Mouse (Mus musculus) myocyte (in vitro differentiated cells): ENCODE data around the gene Gtf2a1. TPM values are rescaled to one million over a fixed set of nuclear protein-coding genes. Genes with fewer than 3 reads are reported as not detected.
A peak's percentile ranks its signal among the peaks of the same experiment; 100 is the strongest.

Source experiments
- H3K27me3 ChIP-seq: one replicate; pipeline ENCODE4 v1.6.1; 2011; ENCODE audit not compliant: control insufficient read depth, insufficient read depth, insufficient read length
- H3K36me3 ChIP-seq: one replicate; pipeline ENCODE4 v1.6.1; 2011; ENCODE audit not compliant: control insufficient read depth, insufficient read depth
- H3K4me2 ChIP-seq: one replicate; pipeline ENCODE4 v1.6.1; 2011; ENCODE audit warnings: low read depth, control low read depth
- H3K4me3 ChIP-seq: one replicate; pipeline ENCODE4 v1.5.1; 2011; ENCODE audit warnings: mild to moderate bottlenecking, control low read depth, moderate library complexity
- H3K79me2 ChIP-seq: one replicate; pipeline ENCODE4 v1.6.1; 2011; ENCODE audit not compliant: control insufficient read depth, insufficient read depth
- H3ac ChIP-seq: one replicate; pipeline ENCODE4 v1.6.1; 2011; ENCODE audit not compliant: control insufficient read depth, insufficient read length
- CEBPB ChIP-seq: IDR thresholded peaks from 2 replicates; pipeline ENCODE4 v1.6.1; 2011; ENCODE audit warnings: mild to moderate bottlenecking, moderate library complexity; ENCODE audit not compliant: poor library complexity, insufficient read depth, severe bottlenecking
- E2F4 ChIP-seq: IDR thresholded peaks from one replicate; pipeline ENCODE4 v1.6.1; 2011; ENCODE audit warnings: mild to moderate bottlenecking, control low read depth, moderate library complexity; ENCODE audit not compliant: insufficient read depth
- MAX ChIP-seq: IDR thresholded peaks from one replicate; pipeline ENCODE4 v1.6.1; 2011; ENCODE audit warnings: low read depth, mild to moderate bottlenecking, control low read depth
- MYOD1 ChIP-seq, 3 experiments: IDR thresholded peaks; one replicate each; pipeline ENCODE4 v1.6.1; 2011; ENCODE audit warnings: control low read depth in 2 of 3, low read depth in 2 of 3, mild to moderate bottlenecking in 2 of 3, moderate library complexity in 1 of 3; ENCODE audit not compliant: insufficient read length in 2 of 3, control insufficient read depth in 1 of 3
- MYOG ChIP-seq, 3 experiments: IDR thresholded peaks; one replicate each; pipeline ENCODE4 v1.6.1; 2011; ENCODE audit warnings: control low read depth in 2 of 3, low read depth in 2 of 3, mild to moderate bottlenecking in 2 of 3; ENCODE audit not compliant: insufficient read length in 2 of 3, control insufficient read depth in 1 of 3, insufficient read depth in 1 of 3
- POLR2A ChIP-seq: IDR thresholded peaks from one replicate; pipeline ENCODE4 v1.6.1; 2011; ENCODE audit warnings: low read depth, mild to moderate bottlenecking, control low read depth, moderate library complexity; ENCODE audit not compliant: insufficient read length
- POLR2AphosphoS2 ChIP-seq: IDR thresholded peaks from one replicate; pipeline ENCODE4 v1.6.1; 2011; ENCODE audit warnings: low read depth, control low read depth; ENCODE audit not compliant: insufficient read length
- REST ChIP-seq: IDR thresholded peaks from one replicate; pipeline ENCODE4 v1.6.1; 2011; ENCODE audit warnings: mild to moderate bottlenecking, control low read depth, moderate library complexity; ENCODE audit not compliant: insufficient read depth, insufficient read length
- SRF ChIP-seq: IDR thresholded peaks from one replicate; pipeline ENCODE4 v1.6.1; 2011; ENCODE audit warnings: low read depth; ENCODE audit not compliant: control insufficient read depth, insufficient read length
- TCF12 ChIP-seq: IDR thresholded peaks from one replicate; pipeline ENCODE4 v1.6.1; 2011; ENCODE audit warnings: mild to moderate bottlenecking, control low read depth; ENCODE audit not compliant: poor library complexity, insufficient read depth, severe bottlenecking
- TCF3 ChIP-seq: IDR thresholded peaks from one replicate; pipeline ENCODE4 v1.6.1; 2011; ENCODE audit warnings: low read depth, control low read depth; ENCODE audit not compliant: insufficient read length
- USF1 ChIP-seq: IDR thresholded peaks from one replicate; pipeline ENCODE4 v1.6.1; 2011; ENCODE audit warnings: low read depth, mild to moderate bottlenecking, control low read depth, moderate library complexity
- polyA plus RNA-seq: library from polyadenylated mRNA; unstranded; fragments of >200 nt; fragmentation: generic; extraction: Trizol; gene quantifications from one replicate; pipeline ENCODE4 v1.2.1, GENCODE M21; 2012; ENCODE audit warnings: missing spikeins

Gene Gtf2a1
- polyA plus RNA-seq, 1 experiment: 5.8 TPM

- Histone ChIP-seq H3K4me3 (no peak overlapping the region), H3K4me2 (no peak overlapping the region), H3ac (no peak overlapping the region), H3K79me2 (peaks cover 9% of the 10 kb centered on the region), H3K27me3 (no peaks in the 10 kb centered on the region), H3K36me3 (no peaks in the 10 kb centered on the region)
- TF ChIP-seq REST (no peak), TCF12 (no peak), POLR2A (no peak), MAX (no peak), E2F4 (no peak), MYOG (IDR thresholded peaks at IDR 0.05; ENCODE audit: control insufficient read depth in 1 of 3, insufficient read depth in 1 of 3, insufficient read length in 2 of 3, low read depth in 2 of 3) (no peak), TCF3 (no peak), USF1 (no peak), SRF (no peak), POLR2AphosphoS2 (no peak), CEBPB (no peak), MYOD1 (IDR thresholded peaks at IDR 0.05; ENCODE audit: control insufficient read depth in 1 of 3, insufficient read length in 2 of 3, low read depth in 2 of 3) (no peak)
Observed at GRCm38 (mm10) chr12:91592128-91592527, 1.8 kb upstream of the Gtf2a1 start.

- peak overlapping the region; percentile 99 for H3K4me2 ChIP-seq
- peak overlapping the region; percentile 53 for H3K4me3 ChIP-seq
- H3K27me3 ChIP-seq: no peaks in the 10 kb centered on the region
- H3K36me3 ChIP-seq: peaks cover 4% of the 10 kb centered on the region
- TF ChIP-seq MYOD1 (IDR thresholded peaks at IDR 0.05; ENCODE audit: control insufficient read depth in 1 of 3, insufficient read length in 2 of 3, low read depth in 2 of 3) (no peak), MYOG (IDR thresholded peaks at IDR 0.05; ENCODE audit: control insufficient read depth in 1 of 3, insufficient read depth in 1 of 3, insufficient read length in 2 of 3, low read depth in 2 of 3) (no peak), POLR2AphosphoS2 (no peak), E2F4 (no peak), TCF12 (no peak), REST (no peak), POLR2A (no peak), USF1 (no peak), TCF3 (no peak), MAX (no peak), CEBPB (no peak), SRF (no peak)
- no peak overlapping the region for H3ac ChIP-seq
- peaks cover 17% of the 10 kb centered on the region for H3K79me2 ChIP-seq
Observed at GRCm38 (mm10) chr12:91591191-91591590, 904 bp upstream of the Gtf2a1 start.

- H3K4me3 ChIP-seq: peak overlapping the region; percentile 53
- no peaks in the 10 kb centered on the region for H3K27me3 ChIP-seq
- peak overlapping the region; percentile 86 for H3ac ChIP-seq
- H3K36me3 ChIP-seq: peaks cover 8% of the 10 kb centered on the region
- TF ChIP-seq CEBPB: 0 out of 2 replicates have a peak, but pooled peaks have one; percentile 32
- TF ChIP-seq MYOG (IDR thresholded peaks at IDR 0.05; ENCODE audit: control insufficient read depth in 1 of 3, insufficient read depth in 1 of 3, insufficient read length in 2 of 3, low read depth in 2 of 3): no peak
- TF ChIP-seq MYOD1 (IDR thresholded peaks at IDR 0.05; ENCODE audit: control insufficient read depth in 1 of 3, insufficient read length in 2 of 3, low read depth in 2 of 3): no peak
- TF ChIP-seq POLR2A: peak; percentile 37
- TF ChIP-seq SRF: no peak
- TF ChIP-seq E2F4: no peak
- no peak for TF ChIP-seq REST
- no peak for TF ChIP-seq TCF3
- peak overlapping the region; percentile 99 for H3K4me2 ChIP-seq
- peaks cover 17% of the 10 kb centered on the region for H3K79me2 ChIP-seq
Observed at GRCm38 (mm10) chr12:91590716-91591115, 429 bp upstream of the Gtf2a1 start.

DNA sequence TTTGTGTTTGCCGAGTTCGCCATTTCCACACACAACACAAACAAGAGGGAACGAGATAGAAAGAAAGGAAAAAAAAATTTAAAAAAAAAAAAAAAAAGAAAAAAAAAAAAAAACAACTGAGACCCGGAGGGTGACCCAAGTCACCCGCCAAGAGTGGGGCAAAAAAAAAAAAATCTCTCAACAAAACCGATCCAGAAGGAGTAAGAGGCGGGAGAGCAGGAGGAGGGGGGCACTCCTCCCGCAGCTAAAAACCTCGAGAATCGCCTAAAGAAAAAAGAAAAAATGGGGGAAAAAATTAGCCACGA is 793 bp downstream of the Gtf2a1 start:
- TF ChIP-seq MYOD1 (IDR thresholded peaks at IDR 0.05; ENCODE audit: control insufficient read depth in 1 of 3, insufficient read length in 2 of 3, low read depth in 2 of 3): no peak
- no peak for TF ChIP-seq TCF3
- TF ChIP-seq POLR2A: no peak
- no peak for TF ChIP-seq USF1
- no peak for TF ChIP-seq MYOG (IDR thresholded peaks at IDR 0.05; ENCODE audit: control insufficient read depth in 1 of 3, insufficient read depth in 1 of 3, insufficient read length in 2 of 3, low read depth in 2 of 3)
- no peak for TF ChIP-seq MAX
- TF ChIP-seq POLR2AphosphoS2: no peak
- TF ChIP-seq CEBPB: no peak
- TF ChIP-seq SRF: no peak
- TF ChIP-seq E2F4: no peak
- no peak for TF ChIP-seq REST
- peaks cover 15% of the 10 kb centered on the region for H3K36me3 ChIP-seq
- H3K79me2 ChIP-seq: peaks cover 19% of the 10 kb centered on the region
- H3ac ChIP-seq: peak overlapping the region; percentile 86
- H3K4me3 ChIP-seq: peak overlapping the region; percentile 53
- H3K27me3 ChIP-seq: no peaks in the 10 kb centered on the region
- no peak overlapping the region for H3K4me2 ChIP-seq
